Mouse (Mus musculus) right cerebral cortex, adult 2 months (tissue): Measurements from ENCODE around the gene Cdk5rap3.
A peak's percentile ranks its signal among the peaks of the same experiment; 100 is the strongest.

Experiments used
- DNase-seq, 2 experiments: peaks; one replicate each; pipeline ENCODE4 v3.0.0; 2021 to 2022; ENCODE audit warnings: low spot score in 2 of 2

The Cdk5rap3 gene

GRCm38 (mm10) chr11:96933562-96934276 is 17.4 kb upstream of the Cdk5rap3 start:
- no peak for DNase-seq

- no peak for DNase-seq
Measured at GRCm38 (mm10) chr11:96931327-96932062, 15.2 kb upstream of the Cdk5rap3 start.

GRCm38 (mm10) chr11:96929766-96930331 is 13.6 kb upstream of the Cdk5rap3 start:
- DNase-seq, result no peak

- no peak for DNase-seq
Measured at GRCm38 (mm10) chr11:96929096-96929765, 12.9 kb upstream of the Cdk5rap3 start.

- no peak for DNase-seq
Measured at GRCm38 (mm10) chr11:96928691-96929090, 12.4 kb upstream of the Cdk5rap3 start.

GRCm38 (mm10) chr11:96928088-96928487 is 11.8 kb upstream of the Cdk5rap3 start, which contains the start of gene Prr15l:
Prr15l (plus strand) TSS chr11:96928104.
- no peak for DNase-seq

- DNase-seq, result no peak
Measured at GRCm38 (mm10) chr11:96926587-96926986, 10.3 kb upstream of the Cdk5rap3 start.

- DNase-seq, result no peak
Measured at GRCm38 (mm10) chr11:96925469-96926148, 9.3 kb upstream of the Cdk5rap3 start.

GRCm38 (mm10) chr11:96924861-96925260 is 8.6 kb upstream of the Cdk5rap3 start:
- DNase-seq, result no peak

GRCm38 (mm10) chr11:96919003-96919402 is 2.7 kb upstream of the Cdk5rap3 start:
- no peak for DNase-seq

GRCm38 (mm10) chr11:96917415-96917814 is 1.1 kb upstream of the Cdk5rap3 start:
- DNase-seq, result no peak

GRCm38 (mm10) chr11:96916885-96917396 is 645 bp upstream of the Cdk5rap3 start:
- no peak for DNase-seq

GRCm38 (mm10) chr11:96912682-96913081 is 3.6 kb downstream of the Cdk5rap3 start:
- DNase-seq, result no peak

- DNase-seq, result peak; percentile 88 to 90
Measured at GRCm38 (mm10) chr11:96910003-96910402, 6.3 kb downstream of the Cdk5rap3 start.

GRCm38 (mm10) chr11:96908594-96908993 is 7.7 kb downstream of the Cdk5rap3 start:
- DNase-seq, result no peak

- DNase-seq, result no peak
Measured at GRCm38 (mm10) chr11:96906431-96907161, 9.7 kb downstream of the Cdk5rap3 start.

- no peak for DNase-seq
Measured at GRCm38 (mm10) chr11:96902639-96903635, 13.4 kb downstream of the Cdk5rap3 start.

- no peak for DNase-seq
Measured at GRCm38 (mm10) chr11:96901332-96901731, 15.0 kb downstream of the Cdk5rap3 start.
